Mouse (Mus musculus): ENCODE data around the gene Zfp512b.
A peak's percentile ranks its signal among the peaks of the same experiment; 100 is the strongest.

Gene Zfp512b

DNA sequence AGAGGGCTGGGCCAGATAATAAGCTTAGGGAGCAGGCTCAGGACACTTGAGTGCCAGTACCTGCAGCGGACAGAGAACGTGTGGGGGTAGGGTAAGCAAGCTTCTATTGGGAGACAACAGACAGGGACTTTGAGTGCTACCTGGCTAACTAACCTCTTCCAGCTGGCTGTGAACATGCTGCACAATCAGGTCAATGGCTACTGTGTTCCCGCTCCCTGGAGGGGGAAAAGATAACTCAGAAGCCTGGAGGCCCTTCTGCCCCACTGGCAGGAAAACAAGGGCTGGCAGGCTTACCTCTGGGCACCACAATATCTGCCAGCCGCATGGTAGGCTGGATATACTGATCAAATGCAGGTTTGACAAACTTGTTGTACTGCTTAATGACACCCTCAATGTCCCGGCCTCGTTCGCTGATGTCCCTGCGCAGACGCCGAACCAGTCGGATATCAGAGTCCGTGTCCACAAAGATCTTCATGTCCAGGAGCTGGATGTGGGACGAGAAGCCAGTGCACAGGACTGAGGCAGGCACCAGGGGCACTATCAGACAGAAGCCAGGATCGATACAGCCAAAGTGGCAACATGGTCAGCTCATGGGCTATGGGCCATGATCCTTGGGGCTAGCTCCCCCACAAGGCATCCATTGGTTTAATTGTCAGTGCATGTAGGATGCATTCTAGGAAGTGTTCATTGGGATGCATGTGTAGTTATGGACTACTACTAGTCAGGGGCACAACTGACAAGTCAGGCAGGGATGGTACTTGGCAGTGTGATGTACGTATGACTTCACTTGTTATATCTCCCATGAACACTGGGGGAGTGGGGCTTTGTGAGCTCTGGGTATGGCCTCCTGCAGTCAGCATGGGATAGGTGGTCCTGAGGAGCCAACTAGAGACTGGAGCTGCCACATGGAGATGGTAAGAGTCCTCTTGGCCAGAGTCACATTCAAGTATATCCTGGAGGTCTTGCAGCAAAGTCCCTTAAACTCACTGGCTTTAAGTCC lies 19.4 kb downstream of the Zfp512b start:
- DNase-seq: no peak

DNA sequence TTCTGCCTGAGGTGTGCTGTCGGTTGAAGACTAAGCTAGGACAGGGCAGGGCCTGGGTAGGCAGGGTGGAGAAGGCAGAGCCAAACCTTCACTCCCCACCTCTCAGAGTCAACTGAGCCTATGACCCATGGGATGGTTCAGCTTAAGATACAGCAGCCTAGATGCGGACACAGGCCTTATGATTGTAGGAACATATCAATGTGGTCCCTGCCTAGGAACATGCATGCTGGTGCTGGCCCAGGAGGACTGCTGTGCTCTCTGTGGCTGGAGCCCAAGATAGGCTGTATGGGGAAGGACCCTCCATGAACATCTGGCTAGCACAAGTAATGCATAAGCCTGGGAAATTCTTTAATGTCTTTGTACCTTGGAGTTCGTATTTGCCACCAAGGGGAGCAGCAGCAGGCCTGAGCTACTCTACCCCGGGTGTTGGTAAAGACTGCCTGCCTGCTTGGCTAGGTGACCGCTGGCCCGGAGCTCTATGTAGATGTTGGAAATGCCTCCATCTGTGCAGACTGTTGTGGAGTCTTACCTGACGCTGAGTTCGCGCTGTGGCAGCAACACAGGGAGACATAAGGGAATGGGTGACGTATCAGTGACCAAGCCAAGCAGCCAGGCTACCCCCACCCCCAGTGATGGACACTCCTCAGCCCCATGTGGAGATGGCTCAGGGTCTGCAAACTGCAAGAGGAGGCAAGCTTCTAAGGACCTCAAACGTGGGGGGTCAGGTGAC lies 20.5 kb downstream of the Zfp512b start:
- no peak for DNase-seq

DNA sequence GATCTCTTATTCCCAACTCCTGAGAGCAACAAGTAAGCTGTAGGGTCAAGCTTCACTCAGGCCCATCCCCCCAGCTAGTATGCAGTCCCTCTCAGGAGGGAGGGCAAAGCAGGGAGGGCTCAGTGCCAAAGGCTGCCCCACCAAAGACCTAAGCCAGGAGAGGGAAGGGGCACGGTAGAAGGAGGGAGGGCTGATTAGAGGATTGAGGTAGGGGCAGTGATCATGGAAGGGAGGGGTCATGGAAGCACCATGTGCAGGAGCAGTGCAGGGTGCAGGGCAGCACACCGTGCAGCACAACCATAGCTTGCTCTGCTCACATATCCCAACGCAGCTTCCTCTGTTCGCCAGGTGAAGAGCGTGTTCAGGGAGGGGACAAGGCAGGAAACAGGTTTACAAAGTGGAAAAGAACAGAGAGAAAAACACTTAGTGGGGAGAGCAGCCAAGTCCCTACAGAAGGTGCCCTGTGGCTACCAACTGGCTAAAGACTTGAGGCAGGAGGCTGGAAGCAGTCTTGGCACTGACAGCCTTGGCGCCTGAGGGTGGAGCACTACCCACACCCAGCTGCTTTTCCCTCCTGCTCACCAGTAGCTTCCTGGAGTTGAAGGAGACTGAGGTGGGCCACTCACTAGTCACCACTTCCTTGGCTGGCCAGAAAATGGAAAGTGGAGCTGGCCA lies 21.5 kb downstream of the Zfp512b start:
- DNase-seq: no peak

DNA sequence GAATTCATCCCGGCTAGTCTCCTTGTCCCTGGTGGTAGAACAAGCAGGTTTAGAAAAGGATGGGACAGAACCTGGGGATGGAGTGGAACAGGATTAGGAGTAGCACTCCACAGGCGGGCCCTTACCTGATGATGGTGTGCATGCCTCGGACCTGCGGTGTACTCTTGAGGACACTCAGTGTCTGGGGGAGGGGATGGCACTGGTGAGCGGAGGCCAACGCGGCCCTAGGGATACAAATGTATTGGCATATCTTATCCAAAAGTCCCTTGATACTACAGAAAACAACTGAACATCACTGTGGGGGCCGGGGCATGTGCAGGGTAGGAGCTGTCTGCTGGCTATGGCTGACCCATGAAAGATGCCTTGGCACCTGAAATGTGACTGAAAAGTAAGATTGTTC lies 22.2 kb downstream of the Zfp512b start:
- DNase-seq: no peak

DNA sequence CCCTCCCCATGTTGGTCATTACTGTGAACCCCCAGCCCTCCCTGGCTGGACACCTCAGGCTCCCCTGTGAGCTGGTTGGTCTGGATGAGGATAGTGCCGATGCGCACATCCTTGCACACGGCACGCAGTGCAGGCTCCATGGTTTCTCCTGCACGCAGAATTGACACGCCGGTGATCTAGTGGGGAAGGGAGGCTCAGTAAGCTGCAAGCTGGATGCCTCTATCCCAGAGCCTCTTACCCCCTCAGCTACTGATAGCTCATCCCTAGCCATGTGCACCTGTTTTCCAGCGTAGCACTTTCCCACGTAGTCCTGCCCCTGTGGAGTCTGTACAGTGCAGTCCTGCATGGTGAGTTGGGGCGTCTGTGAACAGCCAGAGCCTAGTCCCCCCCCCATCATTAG lies 22.7 kb downstream of the Zfp512b start:
- no peak for DNase-seq

DNA sequence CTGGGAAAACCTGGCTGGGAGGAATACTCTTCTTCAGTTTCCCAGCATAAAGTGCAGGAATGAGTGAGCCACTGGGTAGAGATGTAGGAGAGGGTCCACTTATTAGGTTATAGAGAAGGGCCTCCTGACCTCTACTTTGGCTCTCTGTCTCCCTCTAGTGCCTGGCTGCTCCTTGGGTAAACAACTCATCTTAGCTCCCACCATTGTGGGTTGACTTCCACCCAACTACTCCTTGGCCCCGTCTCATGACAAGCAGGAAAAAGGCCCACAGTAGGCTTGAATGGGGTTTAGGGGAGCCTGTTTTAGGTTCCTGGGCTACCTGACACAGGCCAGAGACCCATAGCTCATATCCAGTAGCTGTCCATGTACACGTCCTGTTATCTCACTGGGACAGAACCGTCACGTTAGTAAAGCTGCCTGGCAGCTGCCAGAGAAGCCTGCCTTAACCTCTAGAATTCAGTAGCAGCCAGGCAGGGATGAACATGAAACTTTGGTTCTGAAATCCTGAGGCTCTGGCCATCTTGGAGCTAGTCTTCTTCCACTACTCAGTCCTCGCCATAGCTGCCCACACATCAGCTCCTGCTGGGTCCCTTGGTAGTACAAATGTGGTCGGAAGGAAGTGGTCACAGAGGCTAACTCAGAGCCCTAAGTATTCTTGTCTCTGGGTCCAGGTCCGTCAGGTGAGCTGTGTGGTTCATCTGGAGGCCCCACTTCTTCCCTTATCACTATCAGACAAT lies 24.2 kb downstream of the Zfp512b start:
- peak; percentile 56 to 86 for DNase-seq

DNA sequence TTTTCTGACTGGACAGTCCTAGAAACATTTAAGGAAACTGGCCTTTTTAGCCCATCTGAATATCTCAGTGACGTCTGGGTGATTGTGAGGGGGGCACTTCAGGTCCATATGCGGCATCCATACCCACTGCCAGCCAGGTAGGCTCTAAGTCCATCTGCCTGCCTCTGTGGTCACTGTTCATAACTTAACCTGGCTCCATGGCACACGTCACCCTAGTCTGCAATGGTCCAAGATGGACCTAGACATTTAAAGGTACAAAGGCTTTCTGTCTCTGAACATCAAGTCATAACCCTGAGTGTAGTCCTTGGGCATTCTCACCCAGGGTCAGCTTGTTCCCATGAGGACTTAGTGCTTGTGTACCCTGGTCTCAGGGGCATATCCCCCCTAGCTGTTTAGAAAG lies 25.3 kb downstream of the Zfp512b start:
- no peak for DNase-seq

DNA sequence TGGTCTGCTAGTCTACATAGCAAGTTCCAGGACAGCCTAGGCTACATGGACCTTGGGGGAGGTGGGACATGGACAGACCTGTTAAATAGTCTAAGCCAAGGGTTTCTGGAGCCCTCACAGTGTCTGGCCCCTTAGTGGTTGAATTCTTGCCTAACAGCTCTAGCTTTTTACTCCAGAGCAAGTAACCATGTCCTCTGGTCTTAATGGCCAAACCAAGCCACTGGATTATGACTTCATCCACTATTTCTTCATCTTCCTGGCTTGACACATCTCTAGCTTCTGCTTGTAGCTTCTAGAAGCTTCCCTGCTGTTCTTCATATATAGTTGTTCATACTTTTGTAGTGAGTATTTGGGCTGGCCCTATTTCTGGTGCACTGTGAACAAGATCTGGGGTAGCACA lies 38.8 kb downstream of the Zfp512b start:
- DNase-seq: no peak

DNA sequence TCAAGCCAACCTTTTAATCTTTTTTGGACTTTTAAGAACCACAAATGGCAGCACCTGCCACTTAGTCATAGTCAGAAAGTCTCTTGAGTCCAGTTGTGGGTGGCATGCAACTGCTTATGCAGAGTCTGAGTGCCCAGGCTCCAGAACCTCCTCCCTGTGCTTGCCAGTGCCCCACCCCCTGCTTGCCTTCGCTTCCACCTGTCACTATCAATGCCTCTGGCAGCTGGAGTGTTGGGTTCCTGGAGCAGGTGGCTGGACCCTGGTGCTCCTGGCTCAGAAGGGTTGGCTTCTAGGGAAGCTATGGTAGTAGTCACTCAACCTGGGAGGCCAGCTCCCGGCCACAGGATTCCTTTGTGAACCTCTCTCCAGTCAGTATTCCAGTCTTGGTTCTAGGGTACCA lies 42.4 kb downstream of the Zfp512b start:
- DNase-seq: no peak

DNA sequence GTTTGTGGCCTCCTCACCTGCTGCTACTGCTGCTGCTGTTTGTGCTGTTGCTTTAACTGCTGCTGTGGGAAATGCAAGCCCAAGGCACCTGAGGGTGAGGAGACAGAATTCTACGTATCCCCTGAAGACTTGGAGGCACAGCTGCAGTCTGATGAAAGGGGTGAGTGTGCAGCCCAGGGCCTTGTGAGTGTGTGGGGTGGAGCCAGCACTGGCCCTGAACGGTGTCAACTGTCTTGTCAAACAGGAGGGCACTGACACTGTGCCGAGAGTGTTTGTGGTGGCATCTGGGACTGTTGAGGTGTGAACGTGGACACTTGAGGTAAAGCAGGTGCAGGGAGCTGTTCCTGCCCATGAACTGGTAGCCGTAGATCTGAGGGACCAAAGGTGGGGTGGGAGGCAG lies 43.9 kb downstream of the Zfp512b start:
- no peak for DNase-seq

DNA sequence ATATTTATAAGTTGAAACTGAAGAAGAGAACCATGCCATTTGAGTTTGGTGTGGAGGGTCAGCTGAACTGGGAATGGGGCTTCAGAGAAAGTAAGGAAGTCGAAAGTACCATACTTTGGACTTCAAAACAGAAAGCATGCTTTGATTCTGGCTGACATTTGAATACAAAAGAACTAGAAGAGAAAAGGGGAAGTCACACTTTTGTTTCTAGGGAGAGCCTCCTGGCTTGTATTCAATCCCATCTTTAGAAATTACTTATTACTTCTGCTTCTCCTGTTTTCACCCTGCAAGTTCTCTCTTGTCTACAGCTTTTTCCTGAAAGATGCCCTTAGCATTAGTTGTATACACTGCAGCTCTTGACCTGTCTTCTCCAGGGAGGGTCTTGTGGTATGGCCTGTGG lies 44.4 kb downstream of the Zfp512b start:
- no peak for DNase-seq

DNA sequence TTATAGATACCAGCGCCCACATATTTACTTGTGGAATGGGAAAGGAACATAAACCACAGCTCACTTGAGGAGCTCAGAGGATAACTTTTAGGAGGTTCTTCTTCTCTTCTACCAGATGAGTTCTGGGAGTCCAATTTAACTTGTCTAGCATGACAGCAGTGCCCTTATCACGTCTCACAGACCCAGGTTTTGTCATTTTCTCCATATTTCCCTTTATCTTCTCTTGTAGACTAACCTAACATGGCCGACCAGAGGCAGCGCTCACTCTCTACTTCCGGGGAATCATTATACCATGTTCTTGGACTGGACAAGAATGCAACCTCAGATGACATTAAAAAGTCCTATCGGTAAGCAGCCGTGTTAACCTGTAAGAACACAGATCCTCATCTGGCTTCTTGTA lies 46.5 kb downstream of the Zfp512b start:
- no peak for DNase-seq

DNA sequence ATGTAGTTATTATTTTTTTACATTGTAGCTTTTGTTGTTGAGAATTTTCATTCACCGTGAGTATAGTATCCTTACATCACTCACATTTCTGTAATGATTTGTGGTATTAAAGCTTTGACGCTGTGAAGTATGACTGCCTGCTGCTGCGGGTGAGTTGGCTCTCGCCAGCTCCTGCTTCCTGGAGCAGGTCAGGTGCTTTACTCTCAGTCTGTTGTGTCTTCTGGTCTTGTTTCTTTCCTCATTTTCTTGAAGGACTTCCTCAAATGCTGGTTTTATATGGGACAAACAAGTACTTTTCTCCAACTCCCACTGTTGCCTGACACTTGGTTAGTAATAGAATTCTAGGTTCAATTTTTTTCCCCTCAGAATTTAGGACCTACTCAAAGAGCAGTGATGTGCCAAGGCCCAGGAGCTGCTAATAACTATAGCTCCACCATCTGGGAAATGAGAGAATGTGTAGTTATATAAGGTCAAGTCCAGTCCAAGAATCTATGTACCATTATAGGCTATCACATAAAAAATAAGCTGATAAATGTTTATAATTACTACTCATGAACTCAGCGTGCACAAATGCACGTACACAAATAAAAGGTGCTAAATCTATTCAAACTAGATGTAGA lies 50.7 kb downstream of the Zfp512b start:
- DNase-seq: no peak

DNA sequence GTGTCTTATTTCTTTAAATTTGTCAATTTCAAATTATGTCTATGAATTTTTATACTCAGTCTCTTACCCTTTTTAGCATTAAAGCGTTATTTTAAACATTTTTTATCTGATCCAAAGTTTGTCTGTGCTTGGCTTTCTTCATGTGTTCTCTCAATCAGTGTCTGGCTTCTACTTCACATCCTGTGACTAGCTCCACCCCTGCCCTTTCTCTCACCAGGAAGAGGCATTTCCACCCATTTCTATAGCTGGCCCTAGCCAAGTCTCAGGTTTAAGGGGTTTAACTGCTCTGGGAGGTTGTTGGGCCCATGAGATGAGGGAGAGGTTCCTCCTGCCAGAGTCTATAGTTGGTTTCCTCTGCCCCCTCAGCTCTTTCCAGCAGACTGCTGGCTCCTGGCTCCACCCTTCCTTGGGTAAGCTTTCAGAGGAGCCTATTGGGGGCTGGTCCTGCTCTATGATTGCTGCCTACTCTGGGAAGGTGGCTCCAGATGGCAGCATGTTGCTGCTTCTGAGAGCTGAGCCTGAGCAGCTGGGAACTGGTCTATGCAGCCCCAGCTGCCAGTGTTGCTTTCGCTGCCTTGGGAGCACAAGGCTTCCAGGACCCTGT lies 55.1 kb downstream of the Zfp512b start:
- DNase-seq: peak in 1 of 2 experiments; percentile 22

DNA sequence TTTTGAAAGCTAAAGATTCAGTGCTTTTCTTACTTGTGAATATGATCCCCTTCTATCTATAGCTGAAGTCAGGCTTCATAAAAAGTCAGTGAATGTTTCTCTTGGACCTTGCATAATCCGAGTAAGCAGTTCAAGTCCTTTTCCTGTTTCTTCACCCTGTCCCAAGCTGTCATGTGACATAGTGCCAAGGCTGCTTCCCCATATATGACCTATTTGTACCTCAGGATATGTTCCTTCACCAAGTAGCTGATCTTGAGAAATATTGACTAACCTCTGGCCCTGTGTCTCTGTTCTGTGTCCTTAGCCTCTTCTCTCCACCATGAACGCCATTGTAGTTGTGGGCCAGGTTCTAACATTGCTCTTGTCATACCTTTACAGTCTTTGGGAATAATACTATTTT lies 56.2 kb downstream of the Zfp512b start:
- DNase-seq: no peak

DNA sequence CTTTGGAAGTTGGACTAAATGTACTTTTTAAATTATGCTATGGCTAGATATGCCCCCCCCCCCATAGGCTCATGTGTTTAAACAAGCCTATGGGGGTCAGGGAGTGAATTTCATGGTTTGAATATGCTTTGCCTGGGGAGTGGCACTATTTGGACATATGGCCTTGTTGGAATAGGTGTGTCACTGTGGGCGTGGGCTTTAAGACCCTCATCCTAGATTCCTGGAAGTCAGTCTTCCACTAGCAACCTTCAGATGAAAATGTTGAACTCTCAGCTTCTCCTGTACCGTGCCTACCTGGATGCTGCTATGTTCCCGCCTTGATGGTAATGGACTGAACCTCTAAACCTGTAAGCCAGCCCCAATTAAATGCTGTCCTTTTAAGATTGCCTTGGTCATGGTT lies 60.0 kb downstream of the Zfp512b start:
- DNase-seq: no peak
